In genomic region chr16:48419035-48419434, GRCm38 (mm10) we compare ENCODE assay signal across 30 mouse cellular contexts. TPM values are rescaled to one million over a fixed set of nuclear protein-coding genes. Genes with fewer than 3 reads are reported as not detected.
DNase-seq lines count a peak whose midpoint lies in the region; ATAC-seq lines count a peak whose summit lies in the region.
"Had no signal": no experiment of that assay in that cellular context is flagged by ENCODE, and none has a peak within 500 bp of the region (broad histone marks: within the 10 kb centered on the region; RNA-seq: fewer than 3 reads in every experiment).

No protein-coding gene starts in this region.

- H3K27me3 ChIP-seq in lung, embryonic 16.5 days (ENCODE audit: control insufficient read depth, insufficient read depth, low read depth, low read length) = no peaks in the 10 kb centered on the region
- H3K27me3 ChIP-seq: CH12.LX; embryonic facial prominence, embryonic 12.5 days; forebrain, embryonic 13.5 days; forebrain, embryonic 15.5 days had no signal

- no peaks in the 10 kb centered on the region for H3K36me3 ChIP-seq in lung, embryonic 16.5 days (ENCODE audit: control insufficient read depth, insufficient read depth, low read length)
- H3K36me3 ChIP-seq: embryonic facial prominence, embryonic 10.5 days; embryonic facial prominence, embryonic 12.5 days; forebrain, embryonic 15.5 days; G1E had no signal

- H3K27ac ChIP-seq in lung, embryonic 16.5 days (ENCODE audit: low read length) = peak overlapping the region; percentile 22; the same call in 1 of the 2 replicates
- H3K27ac ChIP-seq: embryonic facial prominence, embryonic 10.5 days; embryonic facial prominence, embryonic 12.5 days; forebrain, embryonic 13.5 days; forebrain, embryonic 15.5 days had no signal

- no peak for ATAC-seq in lung, embryonic 16.5 days (ENCODE audit: low read depth)
- peak; percentile 72 for ATAC-seq in megakaryocyte progenitor cell, adult 5-6 weeks (replicated peaks; ENCODE audit: poor library complexity)
- ATAC-seq: activated CD4-positive, CD25-positive, alpha-beta regulatory T cell, adult 4 months; CD4-positive, CD25-positive, alpha-beta regulatory T cell, adult 4 months; forebrain, embryonic 13.5 days; forebrain, embryonic 15.5 days; forebrain, postnatal 0 days; Patski had no signal

- H3K9me3 ChIP-seq in lung, embryonic 16.5 days (ENCODE audit: control insufficient read depth, low read length) = no peaks in the 10 kb centered on the region
- H3K9me3 ChIP-seq: embryonic facial prominence, embryonic 10.5 days; embryonic facial prominence, embryonic 12.5 days; forebrain, embryonic 13.5 days; forebrain, embryonic 15.5 days; G1E had no signal

- no peak for DNase-seq in lung, postnatal 25 days (ENCODE audit: low spot score)
- DNase-seq in adrenal gland, postnatal 14 days = no peak
- DNase-seq in layer of hippocampus, adult 9-11 months = no peak
- DNase-seq: adrenal gland, adult 8-10 months; adrenal gland, postnatal 25 days; B cell, adult 2 months; cerebellum, adult 11 months; cerebellum, adult 18-20 months; cerebellum, adult 8-10 months; cerebellum, adult 9-11 months; cerebellum, postnatal 14 days; cerebellum, postnatal 36 days; forebrain, postnatal 0 days had no signal

- no peak overlapping the region for H3K4me2 ChIP-seq in lung, embryonic 16.5 days (ENCODE audit: low read depth, low read length)
- H3K4me2 ChIP-seq: embryonic facial prominence, embryonic 12.5 days; forebrain, embryonic 13.5 days; forebrain, embryonic 15.5 days had no signal

- no peak overlapping the region for H3K9ac ChIP-seq in lung, embryonic 16.5 days (ENCODE audit: low read length)
- H3K9ac ChIP-seq: embryonic facial prominence, embryonic 12.5 days; forebrain, embryonic 13.5 days; forebrain, embryonic 15.5 days; forebrain, postnatal 0 days had no signal

- H3K4me1 ChIP-seq in lung, embryonic 16.5 days (replicated peaks; ENCODE audit: control insufficient read depth, insufficient read depth, low read length) = 0 out of 2 replicates have a peak, but pooled peaks cover 4% of the 10 kb centered on the region
- H3K4me1 ChIP-seq: embryonic facial prominence, embryonic 10.5 days; embryonic facial prominence, embryonic 12.5 days; forebrain, embryonic 13.5 days; forebrain, embryonic 15.5 days had no signal

- WGBS in lung, embryonic 16.5 days = 66% methylated on average over 2 of the region's 2 CpGs

- H3K4me3 ChIP-seq in lung, embryonic 16.5 days (ENCODE audit: low read length) = no peak overlapping the region
- H3K4me3 ChIP-seq: embryonic facial prominence, embryonic 10.5 days; embryonic facial prominence, embryonic 12.5 days; forebrain, embryonic 13.5 days; forebrain, embryonic 15.5 days had no signal

RNA-seq across cellular contexts. Expression of gene Gm5485, which starts 6.8 kb away (rescaled TPM):
- not detected in 2 replicates for polyA plus RNA-seq in lung, embryonic 16.5 days (2015; fragmentation: Nextera tagmentation; extraction: Ambion mirVana)
- total RNA-seq in megakaryocyte progenitor cell, adult 5-6 weeks (2015) = not detected in 2 replicates
- total RNA-seq in megakaryocyte progenitor cell, adult 5-6 weeks (2017) = not detected in 2 replicates
- not detected in 2 replicates for total RNA-seq in adrenal gland, postnatal 14 days (2021)
- total RNA-seq: adrenal gland, adult 18-20 months; adrenal gland, adult 8-10 months; adrenal gland, postnatal 25 days; adrenal gland, postnatal 4 days; CH12.LX; forebrain, postnatal 0 days; G1E had no signal
- polyA plus RNA-seq: activated CD4-positive, CD25-positive, alpha-beta regulatory T cell, adult 4 months; brain, embryonic 14.5 days; CD4-positive, CD25-positive, alpha-beta regulatory T cell, adult 4 months; cortical plate, adult 2 months; embryonic facial prominence, embryonic 10.5 days; embryonic facial prominence, embryonic 12.5 days; embryonic facial prominence, embryonic 14.5 days; forebrain, embryonic 11.5 days; forebrain, embryonic 13.5 days; forebrain, embryonic 15.5 days; forebrain, postnatal 0 days; G1E; Patski had no signal

RNA-seq across cellular contexts. Expression of gene Morc1, which starts 12.0 kb away (rescaled TPM):
- polyA plus RNA-seq in lung, embryonic 16.5 days (2015; fragmentation: Nextera tagmentation; extraction: Ambion mirVana) = 0.23 and 0.52 TPM in 2 replicates
- total RNA-seq in megakaryocyte progenitor cell, adult 5-6 weeks (2015) = not detected in 2 replicates
- not detected in 2 replicates for total RNA-seq in megakaryocyte progenitor cell, adult 5-6 weeks (2017)
- not detected in 2 replicates for total RNA-seq in adrenal gland, postnatal 14 days (2021)
- total RNA-seq: adrenal gland, adult 18-20 months; adrenal gland, adult 8-10 months; adrenal gland, postnatal 25 days; forebrain, postnatal 0 days had no signal
- polyA plus RNA-seq: embryonic facial prominence, embryonic 10.5 days; embryonic facial prominence, embryonic 12.5 days; forebrain, embryonic 11.5 days; forebrain, embryonic 13.5 days; forebrain, embryonic 15.5 days; G1E; Patski had no signal
